Mouse (Mus musculus): ENCODE results near the gene Snx11. TPM values are rescaled to one million over a fixed set of nuclear protein-coding genes. Genes with fewer than 3 reads are reported as not detected.

Snx11 gene
- polyA plus RNA-seq (2015; fragmentation: Nextera tagmentation; extraction: Ambion mirVana) = 43.1 and 44.1 TPM in 2 replicates

- H3K9ac ChIP-seq (replicated peaks; ENCODE audit: low read depth, low read length) = peak within 1 kb of the TSS; percentile 60
- no peaks in the 10 kb centered on the region for H3K27me3 ChIP-seq (replicated peaks; ENCODE audit: control insufficient read depth, insufficient read depth, low read length)
- H3K4me3 ChIP-seq (replicated peaks; ENCODE audit: low read length) = peak within 1 kb of the TSS; percentile 68
- no peaks in the 10 kb centered on the region for H3K9me3 ChIP-seq (ENCODE audit: control insufficient read depth, low read length)
- peak within 1 kb of the TSS; percentile 9 for H3K27ac ChIP-seq (ENCODE audit: low read length)
- H3K4me2 ChIP-seq (ENCODE audit: low read length) = peak within 1 kb of the TSS; percentile 66
- ATAC-seq = peak; percentile 98
- H3K36me3 ChIP-seq (ENCODE audit: control insufficient read depth, insufficient read depth) = no peaks in the 10 kb centered on the region; the same call in 1 of the 2 replicates
- 1% methylated on average over 59 of the region's 59 CpGs for WGBS
- peaks cover 20% of the 10 kb centered on the region for H3K4me1 ChIP-seq (replicated peaks; ENCODE audit: control insufficient read depth, insufficient read depth, low read length)
These were observed at the start of gene Snx11 for GRCm38 (mm10) chr11:96776968-96777962. TSS of gene Snx11 (minus strand) at chr11:96777559.

DNA sequence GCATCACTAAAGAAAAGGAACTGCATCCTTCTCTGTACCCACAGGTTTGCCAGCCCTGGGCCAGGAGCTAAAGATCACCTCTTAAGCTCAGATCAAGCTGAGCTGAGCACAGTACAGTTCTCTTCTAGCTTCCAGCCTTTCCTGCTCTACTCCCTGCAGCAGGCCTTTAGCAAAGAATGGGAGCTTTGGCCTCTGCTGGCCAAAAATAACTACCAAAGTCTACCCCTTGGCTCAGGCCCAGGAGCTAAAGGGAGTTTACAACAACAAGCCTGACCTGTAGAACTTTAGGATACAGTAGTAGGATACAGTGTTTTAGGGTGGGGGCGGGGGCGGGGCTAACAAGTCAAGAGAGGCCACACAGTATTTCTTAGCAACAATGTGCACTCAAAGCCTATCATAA is 49.1 kb upstream of the Snx11 start:
- Histone ChIP-seq H3K27ac (ENCODE audit: low read length) (no peak overlapping the region), H3K4me1 (replicated peaks; ENCODE audit: control insufficient read depth, insufficient read depth, low read length) (peaks cover 62% of the 10 kb centered on the region), H3K4me2 (ENCODE audit: low read length) (no peak overlapping the region), H3K4me3 (replicated peaks; ENCODE audit: low read length) (no peak overlapping the region), H3K9ac (replicated peaks; ENCODE audit: low read depth, low read length) (peak overlapping the region; percentile 5; the same call in 1 of the 2 replicates), H3K27me3 (replicated peaks; ENCODE audit: control insufficient read depth, insufficient read depth, low read length) (no peaks in the 10 kb centered on the region), H3K36me3 (ENCODE audit: control insufficient read depth, insufficient read depth) (peaks cover under 1% of the 10 kb centered on the region; the same call in 1 of the 2 replicates), H3K9me3 (ENCODE audit: control insufficient read depth, low read length) (no peaks in the 10 kb centered on the region)
- 84% methylated on average over 2 of the region's 2 CpGs for WGBS
- ATAC-seq = no peak

- peaks cover 14% of the 10 kb centered on the region for H3K36me3 ChIP-seq (ENCODE audit: control insufficient read depth, insufficient read depth)
- ATAC-seq = no peak
- no peaks in the 10 kb centered on the region for H3K27me3 ChIP-seq (replicated peaks; ENCODE audit: control insufficient read depth, insufficient read depth, low read length)
- H3K4me1 ChIP-seq (replicated peaks; ENCODE audit: control insufficient read depth, insufficient read depth, low read length) = peaks cover 58% of the 10 kb centered on the region
- peak overlapping the region; percentile 87 for H3K4me2 ChIP-seq (ENCODE audit: low read length)
- WGBS = 36% methylated on average over 7 of the region's 7 CpGs
- H3K9ac ChIP-seq (replicated peaks; ENCODE audit: low read depth, low read length) = peak overlapping the region; percentile 22; the same call in 1 of the 2 replicates
- H3K27ac ChIP-seq (ENCODE audit: low read length) = peak overlapping the region; percentile 86
- no peak overlapping the region; the same call in 1 of the 2 replicates for H3K4me3 ChIP-seq (replicated peaks; ENCODE audit: low read length)
- no peaks in the 10 kb centered on the region for H3K9me3 ChIP-seq (ENCODE audit: control insufficient read depth, low read length)
These were observed 47.6 kb upstream of the Snx11 start for GRCm38 (mm10) chr11:96824783-96825495.

- H3K9ac ChIP-seq (replicated peaks; ENCODE audit: low read depth, low read length) = peak overlapping the region; percentile 62
- H3K9me3 ChIP-seq (ENCODE audit: control insufficient read depth, low read length) = no peaks in the 10 kb centered on the region
- H3K4me2 ChIP-seq (ENCODE audit: low read length) = peak overlapping the region; percentile 87
- under 1% methylated on average over 24 of the region's 26 CpGs for WGBS
- peaks cover 21% of the 10 kb centered on the region for H3K36me3 ChIP-seq (ENCODE audit: control insufficient read depth, insufficient read depth)
- H3K4me3 ChIP-seq (replicated peaks; ENCODE audit: low read length) = peak overlapping the region; percentile 49
- H3K4me1 ChIP-seq (replicated peaks; ENCODE audit: control insufficient read depth, insufficient read depth, low read length) = peaks cover 58% of the 10 kb centered on the region
- H3K27ac ChIP-seq (ENCODE audit: low read length) = peak overlapping the region; percentile 86
- ATAC-seq = peak; percentile 92
- H3K27me3 ChIP-seq (replicated peaks; ENCODE audit: control insufficient read depth, insufficient read depth, low read length) = no peaks in the 10 kb centered on the region
These were observed 46.8 kb upstream of the Snx11 start for GRCm38 (mm10) chr11:96823880-96824782.

GRCm38 (mm10) chr11:96823471-96823837 is 46.1 kb upstream of the Snx11 start:
- H3K27ac ChIP-seq (ENCODE audit: low read length) = peak overlapping the region; percentile 86
- peak overlapping the region; percentile 62 for H3K9ac ChIP-seq (replicated peaks; ENCODE audit: low read depth, low read length)
- peak overlapping the region; percentile 49 for H3K4me3 ChIP-seq (replicated peaks; ENCODE audit: low read length)
- no peak; the same call in none of the 2 replicates for ATAC-seq
- peak overlapping the region; percentile 87 for H3K4me2 ChIP-seq (ENCODE audit: low read length)
- WGBS = 6% methylated on average over 13 of the region's 13 CpGs
- peaks cover 24% of the 10 kb centered on the region for H3K36me3 ChIP-seq (ENCODE audit: control insufficient read depth, insufficient read depth)
- H3K27me3 ChIP-seq (replicated peaks; ENCODE audit: control insufficient read depth, insufficient read depth, low read length) = no peaks in the 10 kb centered on the region
- H3K4me1 ChIP-seq (replicated peaks; ENCODE audit: control insufficient read depth, insufficient read depth, low read length) = peaks cover 53% of the 10 kb centered on the region
- no peaks in the 10 kb centered on the region for H3K9me3 ChIP-seq (ENCODE audit: control insufficient read depth, low read length)

- Histone ChIP-seq H3K4me3 (replicated peaks; ENCODE audit: low read length) (peak overlapping the region; percentile 49), H3K4me2 (ENCODE audit: low read length) (peak overlapping the region; percentile 87), H3K4me1 (replicated peaks; ENCODE audit: control insufficient read depth, insufficient read depth, low read length) (peaks cover 49% of the 10 kb centered on the region), H3K27ac (ENCODE audit: low read length) (no peak overlapping the region), H3K9ac (replicated peaks; ENCODE audit: low read depth, low read length) (peak overlapping the region; percentile 62), H3K9me3 (ENCODE audit: control insufficient read depth, low read length) (no peaks in the 10 kb centered on the region), H3K27me3 (replicated peaks; ENCODE audit: control insufficient read depth, insufficient read depth, low read length) (no peaks in the 10 kb centered on the region), H3K36me3 (ENCODE audit: control insufficient read depth, insufficient read depth) (peaks cover 24% of the 10 kb centered on the region)
- 36% methylated on average over 4 of the region's 4 CpGs for WGBS
- ATAC-seq = no peak
These were observed 45.5 kb upstream of the Snx11 start for GRCm38 (mm10) chr11:96822675-96823470.

DNA sequence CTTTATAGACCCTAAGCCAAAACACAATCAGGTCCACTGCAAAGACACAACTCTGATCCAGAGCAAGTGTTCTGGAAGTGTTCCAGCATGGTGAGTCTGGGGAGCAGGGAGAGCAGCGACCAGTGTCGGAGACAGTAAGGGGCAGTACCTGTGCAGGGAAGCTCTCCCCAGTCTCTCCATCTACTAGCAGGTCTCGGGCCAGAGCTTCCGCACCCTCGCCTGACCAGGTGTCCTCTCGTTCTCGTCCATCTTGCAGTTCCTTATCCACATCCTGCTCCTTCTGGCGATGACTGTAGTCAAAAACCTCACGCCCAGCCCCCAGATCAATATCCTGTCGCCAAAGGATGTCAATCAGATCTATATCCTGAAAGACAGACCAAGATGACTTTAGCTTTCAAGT is 44.6 kb upstream of the Snx11 start:
- Histone ChIP-seq H3K9me3 (ENCODE audit: control insufficient read depth, low read length) (no peaks in the 10 kb centered on the region), H3K4me3 (replicated peaks; ENCODE audit: low read length) (no peak overlapping the region), H3K36me3 (ENCODE audit: control insufficient read depth, insufficient read depth) (peaks cover 26% of the 10 kb centered on the region), H3K4me1 (replicated peaks; ENCODE audit: control insufficient read depth, insufficient read depth, low read length) (peaks cover 40% of the 10 kb centered on the region), H3K27me3 (replicated peaks; ENCODE audit: control insufficient read depth, insufficient read depth, low read length) (no peaks in the 10 kb centered on the region), H3K27ac (ENCODE audit: low read length) (no peak overlapping the region), H3K4me2 (ENCODE audit: low read length) (no peak overlapping the region), H3K9ac (replicated peaks; ENCODE audit: low read depth, low read length) (no peak overlapping the region)
- ATAC-seq = no peak
- WGBS = 94% methylated on average over 10 of the region's 10 CpGs

DNA sequence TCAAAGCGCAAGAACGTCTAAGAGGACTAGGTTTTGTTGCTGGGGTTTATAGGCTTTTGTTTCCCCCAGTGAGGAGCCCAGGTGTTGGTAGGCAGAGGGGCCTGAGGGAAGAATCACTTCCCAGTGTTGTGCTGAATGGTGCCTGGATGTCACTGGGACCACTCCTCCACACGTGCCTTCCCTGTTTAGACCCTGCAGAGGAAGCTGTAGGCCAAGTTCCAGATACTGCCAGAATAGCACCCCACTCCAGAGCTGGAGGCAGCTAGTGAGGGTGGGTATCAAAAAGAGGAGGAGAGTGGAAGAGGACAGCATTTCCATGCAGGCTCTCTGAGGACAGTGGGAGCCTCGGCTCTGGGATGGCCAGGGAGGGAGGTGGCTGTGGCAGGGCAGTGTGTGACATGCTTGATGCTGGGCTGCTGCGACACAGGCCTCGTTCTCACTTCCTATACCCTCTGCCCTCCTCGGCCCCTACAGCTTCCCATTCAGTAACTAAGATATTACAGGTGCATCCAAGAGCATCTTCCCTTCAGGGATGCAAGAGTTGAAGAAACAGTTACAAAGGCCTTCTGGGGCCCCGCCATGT is 40.9 kb upstream of the Snx11 start:
- no peak overlapping the region for H3K4me3 ChIP-seq (replicated peaks; ENCODE audit: low read length)
- no peak for ATAC-seq
- no peaks in the 10 kb centered on the region for H3K9me3 ChIP-seq (ENCODE audit: control insufficient read depth, low read length)
- no peak overlapping the region for H3K27ac ChIP-seq (ENCODE audit: low read length)
- peaks cover 3% of the 10 kb centered on the region for H3K4me1 ChIP-seq (replicated peaks; ENCODE audit: control insufficient read depth, insufficient read depth, low read length)
- no peak overlapping the region for H3K4me2 ChIP-seq (ENCODE audit: low read length)
- peaks cover 36% of the 10 kb centered on the region for H3K36me3 ChIP-seq (ENCODE audit: control insufficient read depth, insufficient read depth)
- H3K9ac ChIP-seq (replicated peaks; ENCODE audit: low read depth, low read length) = no peak overlapping the region
- H3K27me3 ChIP-seq (replicated peaks; ENCODE audit: control insufficient read depth, insufficient read depth, low read length) = no peaks in the 10 kb centered on the region
- whole genome bisulfite sequencing = 79% methylated on average over 8 of the region's 8 CpGs

Measured in forebrain, embryonic 16.5 days (tissue).